Mouse (Mus musculus): ENCODE measurements around the gene Camk2n1. TPM values are rescaled to one million over a fixed set of nuclear protein-coding genes. Genes with fewer than 3 reads are reported as not detected.

Gene Camk2n1
- polyA plus RNA-seq, 1 experiment = 6.3 TPM

DNA sequence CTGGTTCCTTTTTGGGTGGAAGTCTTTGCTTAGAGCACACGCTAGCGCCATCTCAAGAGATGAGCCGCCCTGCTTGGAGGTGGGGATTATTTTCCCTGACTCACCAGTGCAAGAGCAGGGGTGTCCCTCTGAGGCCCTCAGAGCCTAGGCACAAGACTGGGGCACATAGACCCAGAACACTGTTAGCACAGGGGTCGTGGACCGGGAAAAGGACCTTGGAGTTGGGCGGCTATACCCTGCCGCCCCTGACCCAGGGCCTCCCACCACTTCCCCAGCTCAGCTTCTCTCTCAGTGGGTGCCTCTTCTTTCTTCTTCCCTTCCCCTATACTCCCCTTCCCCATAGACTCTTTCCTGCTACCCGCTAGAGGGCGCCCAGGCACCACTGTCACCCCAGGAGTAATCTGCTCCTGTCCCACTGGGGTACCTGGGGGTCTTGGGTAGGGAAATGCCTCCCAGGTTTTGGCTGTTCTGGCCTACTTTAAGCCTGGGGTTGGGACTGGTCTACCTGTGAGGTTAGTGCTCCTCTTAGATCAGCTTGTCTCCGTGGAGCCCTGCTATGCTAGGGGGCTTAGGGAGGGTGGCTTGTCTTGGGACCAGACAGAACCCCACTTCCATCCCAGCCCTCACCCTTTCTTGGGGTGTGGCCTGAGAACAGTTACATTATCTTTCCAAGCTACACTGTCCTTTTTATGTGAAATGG is 51.2 kb downstream of the Camk2n1 start:
- no peak overlapping the region for H3K27ac ChIP-seq (replicated peaks; ENCODE audit: low read depth, low read length)
- no peaks in the 10 kb centered on the region for H3K4me1 ChIP-seq (ENCODE audit: control insufficient read depth, insufficient read depth, insufficient read length, low read length)
- no peak overlapping the region for H3K4me3 ChIP-seq (ENCODE audit: insufficient read depth, low read depth, low read length)

GRCm38 (mm10) chr4:138507903-138508302 is 53.8 kb downstream of the Camk2n1 start:
- H3K4me1 ChIP-seq (ENCODE audit: control insufficient read depth, insufficient read depth, insufficient read length, low read length) = no peaks in the 10 kb centered on the region
- no peak overlapping the region for H3K27ac ChIP-seq (replicated peaks; ENCODE audit: low read depth, low read length)
- no peak overlapping the region for H3K4me3 ChIP-seq (ENCODE audit: insufficient read depth, low read depth, low read length)

Other genes starting within 250 kb of the Camk2n1 start
- 65.0 and 71.4 TPM in 2 replicates for gene Hp1bp3, start 238.0 kb upstream of the Camk2n1 start, polyA plus RNA-seq (2012; ENCODE audit: insufficient read depth, insufficient read length, missing spikeins)
- not detected in 2 replicates for gene Sh2d5, start 203.9 kb upstream of the Camk2n1 start, polyA plus RNA-seq (2012; ENCODE audit: insufficient read depth, insufficient read length, missing spikeins)
- gene Kif17, start 203.9 kb upstream of the Camk2n1 start, polyA plus RNA-seq (2012; ENCODE audit: insufficient read depth, insufficient read length, missing spikeins) = not detected in 2 replicates
- 39.1 and 40.6 TPM in 2 replicates for gene Ddost, start 149.6 kb upstream of the Camk2n1 start, polyA plus RNA-seq (2012; ENCODE audit: insufficient read depth, insufficient read length, missing spikeins)
- 208 and 227 TPM in 2 replicates for gene Pink1, start 128.0 kb upstream of the Camk2n1 start, polyA plus RNA-seq (2012; ENCODE audit: insufficient read depth, insufficient read length, missing spikeins)
- not detected in 2 replicates for gene Cda, start 86.3 kb upstream of the Camk2n1 start, polyA plus RNA-seq (2012; ENCODE audit: insufficient read depth, insufficient read length, missing spikeins)
- not detected in 2 replicates for gene Fam43b, start 57.8 kb upstream of the Camk2n1 start, polyA plus RNA-seq (2012; ENCODE audit: insufficient read depth, insufficient read length, missing spikeins)
- gene Mul1, start 19.6 kb upstream of the Camk2n1 start, polyA plus RNA-seq (2012; ENCODE audit: insufficient read depth, insufficient read length, missing spikeins) = 29.9 and 31.2 TPM in 2 replicates
- not detected in 2 replicates for gene Vwa5b1, start 181.6 kb downstream of the Camk2n1 start, polyA plus RNA-seq (2012; ENCODE audit: insufficient read depth, insufficient read length, missing spikeins)